Mouse (Mus musculus): Measurements from ENCODE around the gene Tnrc6b. TPM values are rescaled to one million over a fixed set of nuclear protein-coding genes. Genes with fewer than 3 reads are reported as not detected.
"Not testable (repeated sequence)": the region's sequence is repeated elsewhere in the genome, so short reads cannot be mapped to it uniquely, and the experiment has no call there.

Tnrc6b gene
- polyA plus RNA-seq, 1 experiment from 2014 or later = 10.0 TPM

DNA sequence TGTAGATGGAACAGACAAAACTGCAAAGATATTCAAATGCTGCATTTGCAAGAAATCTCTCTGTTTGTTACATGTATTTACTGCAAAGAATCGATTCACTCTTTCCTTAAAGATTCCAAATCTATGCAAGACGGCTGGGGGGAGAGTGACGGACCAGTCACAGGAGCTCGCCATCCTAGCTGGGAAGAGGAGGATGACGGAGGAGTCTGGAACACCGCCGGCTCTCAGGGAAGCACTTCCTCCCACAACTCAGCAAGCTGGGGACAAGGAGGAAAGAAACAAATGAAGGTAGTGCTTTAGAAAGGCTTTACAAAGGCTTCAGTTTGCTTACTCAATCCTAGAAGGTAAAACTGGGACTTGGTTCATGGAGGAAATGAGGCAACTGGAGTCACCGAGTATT lies 173.0 kb downstream of the Tnrc6b start:
- H3K36me3 ChIP-seq (ENCODE audit: control insufficient read depth, insufficient read depth, low read length) = peaks cover 83% of the 10 kb centered on the region
- H3K4me1 ChIP-seq (ENCODE audit: control insufficient read depth, insufficient read depth, low read length) = no peaks in the 10 kb centered on the region
- H3K9me3 ChIP-seq (replicated peaks; ENCODE audit: control insufficient read depth, low read length) = no peaks in the 10 kb centered on the region
- DNase-seq (ENCODE audit: low spot score) (no peak), ATAC-seq (no peak)
- 91% methylated on average over 8 of the region's 8 CpGs for WGBS
- H3K27me3 ChIP-seq (replicated peaks; ENCODE audit: control insufficient read depth, insufficient read depth, low read length) = no peaks in the 10 kb centered on the region
- no peak overlapping the region for H3K4me2 ChIP-seq (ENCODE audit: low read length)
- H3K9ac ChIP-seq (ENCODE audit: low read length) = no peak overlapping the region
- H3K4me3 ChIP-seq (ENCODE audit: low read depth, low read length) = no peak overlapping the region
- H3K27ac ChIP-seq (ENCODE audit: low read depth, low read length) = no peak overlapping the region

DNA sequence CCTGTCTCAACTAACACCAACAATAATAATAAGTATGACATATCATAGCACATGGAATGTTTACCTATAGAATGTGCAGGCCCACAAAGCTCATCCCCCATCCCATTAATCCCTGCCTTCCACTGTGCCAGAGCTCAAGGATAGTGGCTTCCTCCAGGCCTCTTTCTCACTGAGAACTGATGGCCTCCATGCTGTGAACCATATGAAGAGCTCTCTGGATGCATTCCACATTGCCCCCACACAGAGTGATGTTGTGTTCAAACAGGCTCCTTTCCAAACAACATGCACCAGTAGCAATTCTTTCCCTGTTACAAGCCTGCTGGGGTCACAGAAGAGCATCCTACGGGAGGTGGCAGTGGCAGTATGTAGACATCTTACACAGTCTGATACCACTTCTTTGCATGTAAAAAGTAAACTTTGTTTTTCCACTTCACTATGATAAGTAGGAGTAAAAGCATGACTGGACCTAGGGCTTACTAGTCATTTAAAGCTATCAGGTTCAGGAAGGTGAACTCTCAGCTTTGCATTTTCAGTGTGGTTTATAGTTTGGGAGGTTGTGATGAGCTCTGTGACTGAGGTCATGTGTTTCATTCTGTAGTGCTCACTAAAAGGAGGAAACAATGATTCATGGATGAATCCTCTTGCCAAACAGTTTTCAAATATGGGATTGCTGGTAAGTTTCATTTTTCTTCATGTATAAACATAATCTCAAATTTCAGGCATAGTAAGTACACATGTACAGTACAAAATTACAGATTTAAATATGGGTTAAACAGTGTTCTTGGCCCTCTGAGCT lies 175.4 kb downstream of the Tnrc6b start:
- H3K9me3 ChIP-seq (replicated peaks; ENCODE audit: control insufficient read depth, low read length) = no peaks in the 10 kb centered on the region
- no peaks in the 10 kb centered on the region for H3K27me3 ChIP-seq (replicated peaks; ENCODE audit: control insufficient read depth, insufficient read depth, low read length)
- DNase-seq (ENCODE audit: low spot score) (no peak), ATAC-seq (no peak)
- H3K4me2 ChIP-seq (ENCODE audit: low read length) = no peak overlapping the region
- H3K9ac ChIP-seq (ENCODE audit: low read length) = no peak overlapping the region
- no peak overlapping the region for H3K27ac ChIP-seq (ENCODE audit: low read depth, low read length)
- no peak overlapping the region for H3K4me3 ChIP-seq (ENCODE audit: low read depth, low read length)
- no peaks in the 10 kb centered on the region for H3K4me1 ChIP-seq (ENCODE audit: control insufficient read depth, insufficient read depth, low read length)
- 93% methylated on average over 1 of the region's 1 CpGs for WGBS
- H3K36me3 ChIP-seq (ENCODE audit: control insufficient read depth, insufficient read depth, low read length) = peaks cover 80% of the 10 kb centered on the region

DNA sequence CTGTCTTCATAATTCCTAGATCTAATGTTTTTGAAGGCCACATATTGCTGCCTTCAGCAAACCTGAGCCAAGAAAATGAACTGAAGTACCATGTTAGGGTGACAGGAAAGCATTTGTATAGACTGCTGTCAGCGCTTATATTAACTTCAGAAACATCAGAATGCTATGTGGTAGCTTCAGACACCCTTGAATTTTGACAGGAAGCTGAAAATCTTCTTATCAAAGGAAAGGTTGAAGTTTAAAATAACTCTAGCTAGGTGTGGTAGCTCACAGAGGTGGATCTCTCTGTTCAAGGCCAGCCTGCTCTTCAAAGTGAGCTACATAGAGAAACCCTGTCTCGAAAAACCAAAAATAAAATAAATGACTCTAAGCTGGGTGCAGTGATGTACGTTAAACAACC lies 181.2 kb downstream of the Tnrc6b start:
- no peak overlapping the region for H3K4me3 ChIP-seq (ENCODE audit: low read depth, low read length)
- ATAC-seq (no peak), DNase-seq (ENCODE audit: low spot score) (no peak)
- no peaks in the 10 kb centered on the region for H3K27me3 ChIP-seq (replicated peaks; ENCODE audit: control insufficient read depth, insufficient read depth, low read length)
- peaks cover 85% of the 10 kb centered on the region for H3K36me3 ChIP-seq (ENCODE audit: control insufficient read depth, insufficient read depth, low read length)
- no peaks in the 10 kb centered on the region for H3K4me1 ChIP-seq (ENCODE audit: control insufficient read depth, insufficient read depth, low read length)
- no peak overlapping the region for H3K27ac ChIP-seq (ENCODE audit: low read depth, low read length)
- H3K4me2 ChIP-seq (ENCODE audit: low read length) = no peak overlapping the region
- no peak overlapping the region for H3K9ac ChIP-seq (ENCODE audit: low read length)
- no peaks in the 10 kb centered on the region for H3K9me3 ChIP-seq (replicated peaks; ENCODE audit: control insufficient read depth, low read length)
- 94% methylated on average over 3 of the region's 3 CpGs for WGBS

DNA sequence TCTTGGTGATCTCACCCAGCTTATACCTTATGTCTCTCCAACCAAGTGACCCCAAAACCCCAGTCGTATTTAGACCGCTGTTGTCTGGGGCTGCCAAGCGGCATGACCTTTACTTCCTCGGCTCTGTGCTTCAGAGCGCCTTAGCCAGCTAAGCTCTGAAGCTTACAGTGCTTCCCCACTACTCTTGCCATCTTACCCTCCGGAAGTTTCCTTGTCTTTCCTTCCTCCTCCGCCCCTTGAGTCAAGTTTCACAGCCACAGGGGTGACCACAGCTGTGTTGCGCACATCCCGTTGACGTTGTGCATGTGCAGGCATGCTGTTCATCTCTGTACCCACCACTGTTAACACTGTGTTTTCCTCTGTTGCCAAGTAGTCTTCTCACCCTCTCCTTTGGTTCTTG lies 185.6 kb downstream of the Tnrc6b start:
- no peaks in the 10 kb centered on the region for H3K27me3 ChIP-seq (replicated peaks; ENCODE audit: control insufficient read depth, insufficient read depth, low read length)
- H3K4me3 ChIP-seq (ENCODE audit: low read depth, low read length) = no peak overlapping the region
- no peak for ATAC-seq
- 96% methylated on average over 10 of the region's 10 CpGs for WGBS
- H3K27ac ChIP-seq (ENCODE audit: low read depth, low read length) = no peak overlapping the region
- H3K36me3 ChIP-seq (ENCODE audit: control insufficient read depth, insufficient read depth, low read length) = peaks cover 85% of the 10 kb centered on the region
- H3K9me3 ChIP-seq (replicated peaks; ENCODE audit: control insufficient read depth, low read length) = no peaks in the 10 kb centered on the region
- no peaks in the 10 kb centered on the region for H3K4me1 ChIP-seq (ENCODE audit: control insufficient read depth, insufficient read depth, low read length)
- no peak for DNase-seq (ENCODE audit: low spot score)
- no peak overlapping the region for H3K9ac ChIP-seq (ENCODE audit: low read length)
- no peak overlapping the region for H3K4me2 ChIP-seq (ENCODE audit: low read length)

DNA sequence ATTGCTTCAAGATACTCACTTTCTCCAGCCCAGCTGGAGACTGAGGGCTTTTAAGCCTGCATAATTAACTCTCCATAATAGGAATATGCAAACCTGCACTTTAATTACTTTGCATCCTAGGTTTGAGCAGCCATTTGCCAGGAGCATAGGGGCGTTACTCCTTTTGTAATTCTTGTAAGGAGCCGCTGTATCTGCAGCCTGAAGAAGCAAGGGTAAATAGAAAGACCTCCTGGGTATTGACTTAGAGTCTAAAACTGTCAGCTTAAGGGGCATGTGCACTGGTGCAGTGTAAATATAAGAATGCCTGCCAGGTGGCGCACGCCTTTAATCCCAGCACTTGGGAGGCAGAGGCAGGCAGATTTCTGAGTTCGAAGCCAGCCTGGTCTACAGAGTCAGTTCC lies 186.8 kb downstream of the Tnrc6b start:
- no peaks in the 10 kb centered on the region for H3K4me1 ChIP-seq (ENCODE audit: control insufficient read depth, insufficient read depth, low read length)
- no peaks in the 10 kb centered on the region for H3K9me3 ChIP-seq (replicated peaks; ENCODE audit: control insufficient read depth, low read length)
- no peak overlapping the region for H3K4me2 ChIP-seq (ENCODE audit: low read length)
- H3K9ac ChIP-seq (ENCODE audit: low read length) = no peak overlapping the region
- H3K27ac ChIP-seq (ENCODE audit: low read depth, low read length) = no peak overlapping the region
- WGBS = 57% methylated on average over 5 of the region's 5 CpGs
- H3K27me3 ChIP-seq (replicated peaks; ENCODE audit: control insufficient read depth, insufficient read depth, low read length) = no peaks in the 10 kb centered on the region
- ATAC-seq = no peak
- no peak overlapping the region for H3K4me3 ChIP-seq (ENCODE audit: low read depth, low read length)
- DNase-seq (ENCODE audit: low spot score) = peak; percentile 11
- peaks cover 91% of the 10 kb centered on the region for H3K36me3 ChIP-seq (ENCODE audit: control insufficient read depth, insufficient read depth, low read length)

DNA sequence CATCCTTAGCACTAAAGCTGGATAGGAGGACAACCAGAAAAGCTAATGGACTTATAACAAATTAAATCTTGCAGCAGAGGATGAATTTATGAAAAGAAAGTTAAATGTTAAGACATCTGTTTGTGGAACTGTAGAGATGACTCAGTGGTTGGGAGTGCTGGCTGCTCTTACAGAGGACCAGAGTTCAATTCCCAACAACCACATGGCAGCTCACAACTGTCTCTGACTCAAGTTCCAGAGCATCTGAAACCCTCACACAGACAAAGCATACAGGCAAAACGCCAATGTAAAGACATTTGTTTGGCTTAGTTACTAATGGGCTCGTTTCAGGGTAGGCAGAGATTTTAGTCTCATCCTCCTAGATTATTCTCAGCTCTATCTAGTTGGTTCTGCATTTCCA lies 188.7 kb downstream of the Tnrc6b start:
- Histone ChIP-seq H3K9me3 (replicated peaks; ENCODE audit: control insufficient read depth, low read length) (no peaks in the 10 kb centered on the region), H3K4me3 (ENCODE audit: low read depth, low read length) (no peak overlapping the region), H3K4me2 (ENCODE audit: low read length) (no peak overlapping the region), H3K4me1 (ENCODE audit: control insufficient read depth, insufficient read depth, low read length) (no peaks in the 10 kb centered on the region), H3K36me3 (ENCODE audit: control insufficient read depth, insufficient read depth, low read length) (peaks cover 92% of the 10 kb centered on the region), H3K27ac (ENCODE audit: low read depth, low read length) (no peak overlapping the region), H3K27me3 (replicated peaks; ENCODE audit: control insufficient read depth, insufficient read depth, low read length) (no peaks in the 10 kb centered on the region), H3K9ac (ENCODE audit: low read length) (no peak overlapping the region)
- WGBS = 71% methylated on average over 2 of the region's 2 CpGs
- no peak for ATAC-seq
- no peak for DNase-seq (ENCODE audit: low spot score)

DNA sequence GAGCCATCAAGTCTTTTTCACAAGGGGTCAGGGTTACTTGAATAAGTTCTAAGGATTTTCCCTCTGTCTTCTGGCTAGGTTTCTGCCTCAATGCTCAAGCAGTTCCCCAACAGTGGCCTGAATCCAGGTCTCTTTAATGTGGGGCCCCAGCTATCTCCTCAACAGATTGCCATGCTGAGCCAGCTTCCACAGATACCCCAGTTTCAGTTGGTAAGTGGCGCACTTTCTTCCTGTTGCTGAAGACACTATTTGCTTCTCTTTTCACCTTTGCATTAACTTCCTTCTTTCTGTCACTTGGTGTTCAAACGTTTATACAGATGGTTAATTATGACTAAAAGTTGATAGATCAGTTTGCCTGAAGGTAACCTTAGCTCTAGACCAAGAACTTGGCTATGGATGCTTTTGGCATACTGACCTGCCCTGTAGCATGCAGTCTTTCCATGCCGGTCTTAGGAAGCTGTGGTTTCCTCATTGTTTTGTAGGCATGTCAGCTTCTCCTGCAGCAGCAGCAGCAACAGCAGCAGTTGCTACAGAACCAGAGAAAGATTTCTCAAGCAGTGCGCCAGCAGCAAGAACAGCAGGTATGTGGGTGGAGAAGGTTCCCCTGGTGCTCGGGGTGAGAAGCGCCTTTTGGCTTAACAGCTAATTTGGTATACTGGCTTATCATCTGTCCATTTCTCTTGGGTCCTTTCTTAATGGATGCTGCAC lies 190.8 kb downstream of the Tnrc6b start:
- 92% methylated on average over 6 of the region's 6 CpGs for WGBS
- H3K4me2 ChIP-seq (ENCODE audit: low read length) = no peak overlapping the region
- H3K27me3 ChIP-seq (replicated peaks; ENCODE audit: control insufficient read depth, insufficient read depth, low read length) = no peaks in the 10 kb centered on the region
- H3K9ac ChIP-seq (ENCODE audit: low read length) = no peak overlapping the region
- no peak overlapping the region for H3K4me3 ChIP-seq (ENCODE audit: low read depth, low read length)
- no peaks in the 10 kb centered on the region for H3K4me1 ChIP-seq (ENCODE audit: control insufficient read depth, insufficient read depth, low read length)
- DNase-seq (ENCODE audit: low spot score) (no peak), ATAC-seq (no peak)
- H3K9me3 ChIP-seq (replicated peaks; ENCODE audit: control insufficient read depth, low read length) = no peaks in the 10 kb centered on the region
- H3K27ac ChIP-seq (ENCODE audit: low read depth, low read length) = no peak overlapping the region
- peaks cover 91% of the 10 kb centered on the region for H3K36me3 ChIP-seq (ENCODE audit: control insufficient read depth, insufficient read depth, low read length)

DNA sequence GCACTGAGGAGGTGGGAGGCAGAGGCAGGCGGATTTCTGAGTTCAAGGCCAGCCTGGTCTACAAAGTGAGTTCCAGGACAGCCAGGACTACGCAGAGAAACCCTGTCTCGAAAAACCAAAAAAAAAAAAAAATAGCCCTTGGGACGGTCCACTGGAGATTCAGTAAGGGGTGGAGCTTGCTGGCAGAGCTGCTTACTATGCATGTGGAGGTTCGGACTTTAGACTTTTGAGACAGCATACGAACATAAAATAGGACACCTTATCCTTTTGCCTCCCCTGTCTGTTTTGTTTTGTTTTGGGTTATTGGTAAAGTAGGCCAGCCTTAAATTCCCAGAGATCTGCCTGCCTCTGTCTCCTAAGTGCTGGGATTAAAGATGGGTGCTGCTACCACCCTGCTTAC lies 193.7 kb downstream of the Tnrc6b start:
- not testable (repeated sequence) for ATAC-seq; H3K27ac ChIP-seq (ENCODE audit: low read depth, low read length); DNase-seq (ENCODE audit: low spot score); H3K9me3 ChIP-seq (replicated peaks; ENCODE audit: control insufficient read depth, low read length); H3K9ac ChIP-seq (ENCODE audit: low read length); H3K27me3 ChIP-seq (replicated peaks; ENCODE audit: control insufficient read depth, insufficient read depth, low read length); H3K4me2 ChIP-seq (ENCODE audit: low read length); H3K4me3 ChIP-seq (ENCODE audit: low read depth, low read length); H3K4me1 ChIP-seq (ENCODE audit: control insufficient read depth, insufficient read depth, low read length)
- 92% methylated on average over 6 of the region's 6 CpGs for WGBS
- peaks cover 78% of the 10 kb centered on the region for H3K36me3 ChIP-seq (ENCODE audit: control insufficient read depth, insufficient read depth, low read length)

DNA sequence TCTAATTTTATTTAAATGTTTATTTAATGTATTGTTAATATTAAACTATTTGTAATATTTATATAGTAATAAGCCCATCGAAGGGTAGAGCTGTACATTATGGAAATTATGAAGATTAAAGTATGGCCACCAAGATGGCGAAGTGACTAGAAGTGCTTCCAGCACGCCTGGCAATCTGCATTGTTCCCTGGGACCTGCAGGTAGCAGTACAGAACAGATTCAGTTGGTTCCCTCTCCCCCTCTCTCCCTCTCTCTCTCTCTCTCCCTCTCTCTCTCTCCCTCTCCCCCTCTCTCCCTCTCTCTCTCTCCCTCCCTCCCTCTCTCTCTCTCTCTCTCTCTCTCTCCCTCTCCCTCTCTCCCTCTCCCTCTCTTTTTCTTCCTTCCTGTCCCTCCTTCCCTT lies 199.1 kb downstream of the Tnrc6b start:
- Histone ChIP-seq H3K27ac (ENCODE audit: low read depth, low read length) (no peak overlapping the region), H3K9ac (ENCODE audit: low read length) (no peak overlapping the region), H3K36me3 (ENCODE audit: control insufficient read depth, insufficient read depth, low read length) (peaks cover 67% of the 10 kb centered on the region), H3K27me3 (replicated peaks; ENCODE audit: control insufficient read depth, insufficient read depth, low read length) (no peaks in the 10 kb centered on the region), H3K9me3 (replicated peaks; ENCODE audit: control insufficient read depth, low read length) (no peaks in the 10 kb centered on the region), H3K4me2 (ENCODE audit: low read length) (no peak overlapping the region), H3K4me3 (ENCODE audit: low read depth, low read length) (no peak overlapping the region), H3K4me1 (ENCODE audit: control insufficient read depth, insufficient read depth, low read length) (no peaks in the 10 kb centered on the region)
- DNase-seq (ENCODE audit: low spot score) (no peak), ATAC-seq (no peak)
- WGBS = 89% methylated on average over 3 of the region's 3 CpGs

Measured in forebrain, embryonic 14.5 days (tissue).